ENCODE assay signal across 11 mouse cellular contexts in the genomic region with DNA sequence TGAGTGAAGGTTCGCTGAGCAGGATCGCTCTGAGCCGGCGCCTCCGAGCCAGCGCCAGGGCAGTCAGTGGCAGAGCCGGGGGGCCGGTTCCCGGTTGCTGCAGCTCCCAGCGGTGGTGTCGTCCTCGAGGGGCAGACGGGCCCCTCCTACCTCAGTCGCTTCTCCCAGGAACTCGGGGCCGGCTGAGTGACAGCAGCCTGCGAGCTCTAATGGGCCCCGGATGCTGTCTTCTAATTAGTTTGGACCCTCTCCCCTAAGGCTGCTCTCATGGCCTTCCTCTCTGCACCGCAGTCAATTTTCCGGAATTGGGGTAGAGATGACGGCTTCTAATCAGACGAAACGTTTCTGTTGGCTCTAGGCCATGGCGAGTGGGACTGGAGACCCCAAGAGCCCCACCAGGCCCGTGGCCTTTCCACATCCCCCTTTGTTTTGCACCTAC. TPM values are rescaled to one million over a fixed set of nuclear protein-coding genes. Genes with fewer than 3 reads are reported as not detected.
DNase-seq lines count a peak whose midpoint lies in the region; ATAC-seq and TF ChIP-seq lines count a peak whose summit lies in the region.
"Had no signal": no experiment of that assay in that cellular context is flagged by ENCODE, and none has a peak within 500 bp of the region (broad histone marks: within the 10 kb centered on the region; RNA-seq: fewer than 3 reads in every experiment).

No protein-coding gene starts in this region.

- H3K27me3 ChIP-seq in forebrain, embryonic 11.5 days (ENCODE audit: control insufficient read depth, insufficient read depth, low read length) = peaks cover 86% of the 10 kb centered on the region
- peaks cover 68% of the 10 kb centered on the region for H3K27me3 ChIP-seq in forebrain, embryonic 16.5 days (replicated peaks; ENCODE audit: control insufficient read depth, insufficient read depth, low read length)
- peaks cover 91% of the 10 kb centered on the region for H3K27me3 ChIP-seq in kidney, postnatal 0 days (ENCODE audit: insufficient read depth, low read length)
- H3K27me3 ChIP-seq in embryonic facial prominence, embryonic 10.5 days (replicated peaks; ENCODE audit: low read depth, poor library complexity, severe bottlenecking) = peaks cover 99% of the 10 kb centered on the region
- peaks cover 88% of the 10 kb centered on the region for H3K27me3 ChIP-seq in limb, embryonic 12.5 days

- no peaks in the 10 kb centered on the region for H3K36me3 ChIP-seq in forebrain, embryonic 11.5 days (ENCODE audit: control insufficient read depth, insufficient read depth, low read length)
- no peaks in the 10 kb centered on the region for H3K36me3 ChIP-seq in forebrain, embryonic 16.5 days (ENCODE audit: control insufficient read depth, insufficient read depth)
- no peaks in the 10 kb centered on the region for H3K36me3 ChIP-seq in kidney, postnatal 0 days (ENCODE audit: insufficient read depth, low read length)
- 0 out of 2 replicates have a peak, but pooled peaks cover 4% of the 10 kb centered on the region for H3K36me3 ChIP-seq in embryonic facial prominence, embryonic 10.5 days (replicated peaks)
- no peaks in the 10 kb centered on the region; the same call in 1 of the 2 replicates for H3K36me3 ChIP-seq in limb, embryonic 12.5 days

- peak; percentile 72 for DNase-seq in forebrain, embryonic 11.5 days (ENCODE audit: low spot score)
- no peak for DNase-seq in kidney, postnatal 0 days (ENCODE audit: low spot score)
- no peak for DNase-seq in kidney, adult 11 months
- no peak for DNase-seq in embryonic facial prominence, embryonic 10.5 days (ENCODE audit: low spot score)
- no peak for DNase-seq in adrenal gland, adult (ENCODE audit: inconsistent age in 2 of 2, low spot score in 1 of 2)
- DNase-seq in thymus, postnatal 0 days (ENCODE audit: low spot score) = no peak
- DNase-seq: kidney, postnatal 25 days; thymus, postnatal 14 days had no signal

- peaks cover 10% of the 10 kb centered on the region; the same call in 1 of the 2 replicates for H3K4me1 ChIP-seq in forebrain, embryonic 11.5 days (replicated peaks; ENCODE audit: control insufficient read depth, insufficient read depth, low read length)
- peaks cover 19% of the 10 kb centered on the region for H3K4me1 ChIP-seq in forebrain, embryonic 16.5 days (replicated peaks; ENCODE audit: control insufficient read depth, insufficient read depth, low read length)
- H3K4me1 ChIP-seq in kidney, postnatal 0 days (replicated peaks; ENCODE audit: insufficient read depth, low read length) = peaks cover 21% of the 10 kb centered on the region
- H3K4me1 ChIP-seq in embryonic facial prominence, embryonic 10.5 days = peaks cover 51% of the 10 kb centered on the region
- H3K4me1 ChIP-seq in limb, embryonic 12.5 days (replicated peaks) = peaks cover 51% of the 10 kb centered on the region

- H3K9me3 ChIP-seq in forebrain, embryonic 11.5 days (ENCODE audit: control insufficient read depth, low read length) = no peaks in the 10 kb centered on the region
- no peaks in the 10 kb centered on the region for H3K9me3 ChIP-seq in forebrain, embryonic 16.5 days (ENCODE audit: control insufficient read depth, low read length)
- no peaks in the 10 kb centered on the region for H3K9me3 ChIP-seq in kidney, postnatal 0 days (replicated peaks; ENCODE audit: low read length)
- H3K9me3 ChIP-seq in embryonic facial prominence, embryonic 10.5 days = no peaks in the 10 kb centered on the region
- no peaks in the 10 kb centered on the region for H3K9me3 ChIP-seq in limb, embryonic 12.5 days

- no peak overlapping the region for H3K4me3 ChIP-seq in forebrain, embryonic 11.5 days (ENCODE audit: low read depth, low read length)
- no peak overlapping the region for H3K4me3 ChIP-seq in forebrain, embryonic 16.5 days (replicated peaks; ENCODE audit: low read length)
- H3K4me3 ChIP-seq in kidney, postnatal 0 days (replicated peaks; ENCODE audit: low read depth, low read length) = peak overlapping the region; percentile 13; the same call in 1 of the 2 replicates
- H3K4me3 ChIP-seq in embryonic facial prominence, embryonic 10.5 days = peak overlapping the region; percentile 63
- H3K4me3 ChIP-seq in limb, embryonic 12.5 days (replicated peaks) = peak overlapping the region; percentile 71

- TF ChIP-seq CTCF in kidney, postnatal 0 days (IDR thresholded peaks at IDR 0.05; ENCODE audit: low read depth) = no peak

- peak overlapping the region; percentile 36; the same call in 1 of the 2 replicates for H3K4me2 ChIP-seq in forebrain, embryonic 11.5 days (ENCODE audit: low read depth, low read length, severe bottlenecking)
- H3K4me2 ChIP-seq in forebrain, embryonic 16.5 days (ENCODE audit: low read length) = no peak overlapping the region
- peak overlapping the region; percentile 43 for H3K4me2 ChIP-seq in kidney, postnatal 0 days (ENCODE audit: low read length)
- H3K4me2 ChIP-seq in limb, embryonic 12.5 days = peak overlapping the region; percentile 74

- 1% methylated on average over 25 of the region's 25 CpGs for WGBS in forebrain, embryonic 11.5 days
- under 1% methylated on average over 25 of the region's 25 CpGs for WGBS in forebrain, embryonic 16.5 days
- whole genome bisulfite sequencing in kidney, postnatal 0 days = 4% methylated on average over 25 of the region's 25 CpGs
- WGBS in embryonic facial prominence, embryonic 10.5 days = under 1% methylated on average over 25 of the region's 25 CpGs
- WGBS in limb, embryonic 12.5 days = 1% methylated on average over 25 of the region's 25 CpGs

- ATAC-seq in forebrain, embryonic 11.5 days (replicated peaks; ENCODE audit: low FRiP score) = no peak
- ATAC-seq in forebrain, embryonic 16.5 days = no peak
- ATAC-seq in kidney, postnatal 0 days (replicated peaks; ENCODE audit: low FRiP score, low read depth) = no peak
- no peak for ATAC-seq in limb, embryonic 12.5 days (ENCODE audit: insufficient number of reproducible peaks, insufficient read depth, low FRiP score, low TSS enrichment, low read depth)
- ATAC-seq: Patski had no signal

- no peak overlapping the region for H3K27ac ChIP-seq in forebrain, embryonic 11.5 days (ENCODE audit: low read depth, low read length)
- H3K27ac ChIP-seq in forebrain, embryonic 16.5 days (ENCODE audit: low read length) = no peak overlapping the region
- no peak overlapping the region for H3K27ac ChIP-seq in kidney, postnatal 0 days
- peak overlapping the region; percentile 89 for H3K27ac ChIP-seq in embryonic facial prominence, embryonic 10.5 days (replicated peaks)
- peak overlapping the region; percentile 99 for H3K27ac ChIP-seq in limb, embryonic 12.5 days

- no peak overlapping the region for H3K9ac ChIP-seq in forebrain, embryonic 11.5 days (ENCODE audit: low read length)
- no peak overlapping the region for H3K9ac ChIP-seq in forebrain, embryonic 16.5 days (replicated peaks; ENCODE audit: low read depth, low read length)
- no peak overlapping the region for H3K9ac ChIP-seq in kidney, postnatal 0 days (ENCODE audit: low read depth, low read length)
- peak overlapping the region; percentile 98 for H3K9ac ChIP-seq in limb, embryonic 12.5 days (replicated peaks)

RNA-seq across cellular contexts. Expression of a gene that starts 4.3 kb away (rescaled TPM):
- polyA plus RNA-seq in forebrain, embryonic 11.5 days (2014; fragmentation: Nextera tagmentation; extraction: Ambion mirVana) = 0.76 and 0.99 TPM in 2 replicates
- polyA plus RNA-seq in forebrain, embryonic 16.5 days (2015; fragmentation: Nextera tagmentation; extraction: Ambion mirVana) = 0.35 TPM in 1 of 2 replicates, not detected in the other
- 0.08 TPM in 1 of 2 replicates, not detected in the other for polyA plus RNA-seq in kidney, postnatal 0 days (2015; fragmentation: Nextera tagmentation; extraction: Ambion mirVana)
- polyA plus RNA-seq in embryonic facial prominence, embryonic 10.5 days (2016; fragmentation: Nextera tagmentation; extraction: Ambion mirVana) = 44.2 and 52.9 TPM in 2 replicates
- polyA plus RNA-seq in limb, embryonic 12.5 days (2016; fragmentation: Nextera tagmentation; extraction: Ambion mirVana) = 174 and 206 TPM in 2 replicates
- 0.70 TPM in 1 of 2 replicates, not detected in the other for polyA plus RNA-seq in thymus, postnatal 0 days (2015; fragmentation: Nextera tagmentation; extraction: Ambion mirVana)
- polyA plus RNA-seq: Patski had no signal

RNA-seq across cellular contexts. Expression of a gene that starts 47.4 kb away (rescaled TPM):
- polyA plus RNA-seq in forebrain, embryonic 11.5 days (2014; fragmentation: Nextera tagmentation; extraction: Ambion mirVana) = not detected in 2 replicates
- polyA plus RNA-seq in forebrain, embryonic 16.5 days (2015; fragmentation: Nextera tagmentation; extraction: Ambion mirVana) = not detected in 2 replicates
- 0.10 and 0.14 TPM in 2 replicates for polyA plus RNA-seq in kidney, postnatal 0 days (2015; fragmentation: Nextera tagmentation; extraction: Ambion mirVana)
- not detected in 2 replicates for polyA plus RNA-seq in embryonic facial prominence, embryonic 10.5 days (2016; fragmentation: Nextera tagmentation; extraction: Ambion mirVana)
- polyA plus RNA-seq in limb, embryonic 12.5 days (2016; fragmentation: Nextera tagmentation; extraction: Ambion mirVana) = 0.15 TPM in 1 of 2 replicates, not detected in the other
- 0.13 TPM in 2 replicates for polyA plus RNA-seq in thymus, postnatal 0 days (2015; fragmentation: Nextera tagmentation; extraction: Ambion mirVana)

Comparison
In these comparisons a context has a peak if more than half of its experiments do, and no peak if none do; other contexts are left out.
1. H3K27ac ChIP-seq: peak in embryonic facial prominence, embryonic 10.5 days (single experiment) and limb, embryonic 12.5 days (single experiment); none in forebrain, embryonic 11.5 days (single experiment), forebrain, embryonic 16.5 days (single experiment) and kidney, postnatal 0 days (single experiment).
2. H3K4me3 ChIP-seq: peak in kidney, postnatal 0 days (single experiment), embryonic facial prominence, embryonic 10.5 days (single experiment) and limb, embryonic 12.5 days (single experiment); none in forebrain, embryonic 11.5 days (single experiment) and forebrain, embryonic 16.5 days (single experiment).
3. RNA of a gene that starts 4.3 kb away (polyA plus RNA-seq): 174 to 206 TPM in limb, embryonic 12.5 days and 44.2 to 52.9 TPM in embryonic facial prominence, embryonic 10.5 days; 0.76 to 0.99 TPM in forebrain, embryonic 11.5 days, 0.70 TPM in thymus, postnatal 0 days, 0.08 TPM in kidney, postnatal 0 days and 0.35 TPM in forebrain, embryonic 16.5 days; every median in the first group is over 10 times any median in the second.